Mouse (Mus musculus) heart, embryonic 11.5 days (tissue): ENCODE data around the gene Ammecr1. TPM values are rescaled to one million over a fixed set of nuclear protein-coding genes. Genes with fewer than 3 reads are reported as not detected.

Experiments used
- ATAC-seq: fragments of 200-750 bp; cut with Nextera tagmentation; replicated peaks from 2 replicates; pipeline ENCODE4 v1.8.0; 2017; ENCODE audit warnings: moderate library complexity; ENCODE audit not compliant: insufficient number of reproducible peaks, low FRiP score, low TSS enrichment
- H3K27ac ChIP-seq: fragments of 300-500 bp; sonication (generic); 2 replicates; pipeline ENCODE4 v1.5.1; 2014; ENCODE audit warnings: mild to moderate bottlenecking, low read depth, low read length
- H3K27me3 ChIP-seq: fragments of 300-500 bp; sonication (generic); 2 replicates; pipeline ENCODE4 v1.6.1; 2014; ENCODE audit warnings: mild to moderate bottlenecking, low read length, mixed read lengths; ENCODE audit not compliant: control insufficient read depth, insufficient read depth
- H3K36me3 ChIP-seq: fragments of 300-500 bp; sonication (generic); 2 replicates; pipeline ENCODE4 v1.6.1; 2014; ENCODE audit warnings: mild to moderate bottlenecking, low read length, moderate library complexity, mixed read lengths; ENCODE audit not compliant: control insufficient read depth, insufficient read depth
- H3K4me1 ChIP-seq: fragments of 300-500 bp; sonication (generic); 2 replicates; pipeline ENCODE4 v1.6.1; 2014; ENCODE audit warnings: low read length; ENCODE audit not compliant: control insufficient read depth, insufficient read depth
- H3K4me2 ChIP-seq: fragments of 300-500 bp; sonication (generic); 2 replicates; pipeline ENCODE4 v1.6.1; 2014; ENCODE audit warnings: mild to moderate bottlenecking, moderate library complexity
- H3K4me3 ChIP-seq: fragments of 300-500 bp; sonication (generic); 2 replicates; pipeline ENCODE4 v1.5.1; 2014; ENCODE audit warnings: low read depth, low read length
- H3K9ac ChIP-seq: fragments of 300-500 bp; sonication (generic); 2 replicates; pipeline ENCODE4 v1.6.1; 2014; ENCODE audit warnings: mild to moderate bottlenecking, low read depth, low read length, moderate library complexity
- H3K9me3 ChIP-seq: fragments of 300-500 bp; sonication (generic); replicated peaks from 2 replicates; pipeline ENCODE4 v1.6.1; 2016; ENCODE audit warnings: low read length; ENCODE audit not compliant: control insufficient read depth
- WGBS: fragments of 180-500 bp; shearing (Covaris S2); extraction: QIAGEN DNeasy Blood & Tissue Kit; methylation state at CpG from one replicate; pipeline ENCODE4 v1.1.7; 2014; ENCODE audit not compliant: insufficient replicate concordance; 5-methylcytosine and 5-hydroxymethylcytosine counted together
- polyA plus RNA-seq: library from polyadenylated mRNA; unstranded; fragments of >200 nt; fragmentation: Nextera tagmentation; extraction: Ambion mirVana; gene quantifications from 2 replicates; pipeline ENCODE4 v1.2.1, GENCODE M21; 2014

Ammecr1 gene
- 19.8 and 22.2 TPM in 2 replicates for polyA plus RNA-seq

DNA sequence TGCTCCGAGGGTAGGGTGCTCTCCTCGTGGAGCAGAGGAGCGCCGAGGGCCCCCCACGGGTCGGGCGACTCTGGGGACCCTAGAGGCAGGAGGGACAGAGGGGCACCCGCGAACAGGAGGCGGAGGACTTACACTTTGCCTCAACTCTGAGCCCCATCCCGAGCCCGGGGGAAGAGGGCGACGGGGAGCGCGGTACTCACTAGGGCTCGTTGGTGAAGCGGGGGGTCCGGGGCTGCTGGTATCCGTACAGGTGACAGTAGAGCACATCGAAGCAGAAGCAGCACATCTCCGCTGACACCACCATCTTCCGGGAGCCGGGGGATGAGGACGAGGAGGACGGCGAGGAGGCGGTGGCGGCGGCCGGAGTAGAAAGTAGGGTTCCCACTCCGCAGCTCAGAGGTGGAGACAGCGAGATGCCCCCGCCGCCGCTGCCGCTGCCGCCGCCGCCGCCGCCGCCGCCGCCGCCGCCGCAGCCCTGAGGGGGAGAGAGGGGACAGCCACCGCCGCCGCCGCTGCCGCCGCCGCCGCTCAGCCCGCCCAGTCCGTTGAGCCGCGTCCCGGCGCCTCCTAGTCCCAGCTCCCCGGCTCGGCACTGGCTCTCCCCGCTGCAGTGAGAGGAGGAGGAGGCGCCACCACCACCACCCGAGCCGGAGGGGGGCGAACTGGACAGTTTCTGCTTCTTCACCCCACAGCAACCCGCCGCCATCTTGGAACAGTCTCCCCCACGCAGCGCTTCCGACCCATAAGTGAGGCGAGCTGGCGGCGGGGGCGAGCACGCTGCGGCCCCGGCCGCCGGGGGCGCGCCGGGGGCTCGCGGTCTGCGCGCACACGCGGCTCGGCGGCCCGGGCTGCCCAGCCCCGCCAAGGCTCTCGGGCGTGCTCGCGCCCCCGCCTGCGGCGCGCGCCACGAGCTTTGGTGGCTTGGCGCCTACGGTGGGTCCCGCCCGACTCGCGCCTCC, at the start of gene Ammecr1:
Gene Ammecr1 (minus strand): TSS at position 721 of the 959 bp plus-strand sequence.
- ATAC-seq: peak; percentile 89
- Histone ChIP-seq H3K4me3 (peak within 1 kb of the TSS; percentile 72), H3K27ac (peak within 1 kb of the TSS; percentile 90), H3K9me3 (no peaks in the 10 kb centered on the region), H3K27me3 (peaks cover 3% of the 10 kb centered on the region; the same call in 1 of the 2 replicates), H3K9ac (peak within 1 kb of the TSS; percentile 85), H3K4me2 (peak within 1 kb of the TSS; percentile 65), H3K4me1 (no peaks in the 10 kb centered on the region; the same call in 1 of the 2 replicates), H3K36me3 (no peaks in the 10 kb centered on the region)
- WGBS: 14% methylated on average over 59 of the region's 112 CpGs

DNA sequence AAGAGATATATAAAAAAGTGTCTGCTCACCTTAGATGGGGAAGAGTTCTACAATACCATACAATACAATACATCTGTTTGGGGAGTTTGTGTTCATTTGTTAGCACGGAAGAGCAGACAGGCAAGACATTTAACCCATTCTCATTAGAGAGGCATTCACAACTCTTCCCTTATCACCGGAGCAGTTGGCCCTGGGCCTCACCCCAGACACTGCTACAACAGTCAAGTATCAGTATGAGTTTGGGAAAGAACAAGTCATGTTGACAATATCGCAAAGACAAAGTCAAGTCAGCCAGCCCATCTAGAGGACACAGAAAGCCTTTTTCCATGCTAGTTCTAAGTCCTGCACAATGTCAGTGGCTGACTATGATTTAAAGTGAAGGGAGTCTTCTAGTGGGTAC, 47.6 kb upstream of the Ammecr1 start:
- no peak overlapping the region for H3K9ac ChIP-seq
- H3K36me3 ChIP-seq: no peaks in the 10 kb centered on the region
- H3K4me1 ChIP-seq: no peaks in the 10 kb centered on the region
- no peaks in the 10 kb centered on the region for H3K27me3 ChIP-seq
- no peak overlapping the region for H3K4me2 ChIP-seq
- WGBS: 61% methylated on average over 3 of the region's 3 CpGs
- ATAC-seq: no peak
- no peaks in the 10 kb centered on the region for H3K9me3 ChIP-seq
- no peak overlapping the region for H3K27ac ChIP-seq
- H3K4me3 ChIP-seq: no peak overlapping the region

DNA sequence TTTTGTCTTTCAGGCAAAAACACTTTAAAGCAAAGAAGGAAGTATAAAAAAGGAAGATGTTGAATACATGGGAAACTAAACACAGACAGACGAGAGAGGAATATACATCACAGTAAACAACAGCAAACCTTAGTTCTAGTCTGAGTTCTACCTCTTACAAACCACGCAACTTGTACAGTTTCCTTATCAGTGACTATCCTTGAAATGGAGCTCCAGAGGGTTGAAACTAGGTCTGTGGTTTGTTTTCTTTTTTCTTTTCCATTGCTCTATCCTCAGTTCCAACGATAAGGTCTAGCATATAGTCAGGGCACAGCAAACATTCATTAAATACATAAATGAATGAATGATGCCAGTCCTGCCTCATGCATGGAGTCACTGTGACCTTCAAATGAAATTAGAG, 45.8 kb upstream of the Ammecr1 start:
- Histone ChIP-seq H3K4me1 (no peaks in the 10 kb centered on the region), H3K9ac (no peak overlapping the region), H3K27me3 (no peaks in the 10 kb centered on the region), H3K9me3 (no peaks in the 10 kb centered on the region), H3K4me2 (no peak overlapping the region), H3K27ac (no peak overlapping the region), H3K36me3 (no peaks in the 10 kb centered on the region), H3K4me3 (no peak overlapping the region)
- WGBS: 64% methylated on average over 3 of the region's 3 CpGs
- no peak for ATAC-seq

DNA sequence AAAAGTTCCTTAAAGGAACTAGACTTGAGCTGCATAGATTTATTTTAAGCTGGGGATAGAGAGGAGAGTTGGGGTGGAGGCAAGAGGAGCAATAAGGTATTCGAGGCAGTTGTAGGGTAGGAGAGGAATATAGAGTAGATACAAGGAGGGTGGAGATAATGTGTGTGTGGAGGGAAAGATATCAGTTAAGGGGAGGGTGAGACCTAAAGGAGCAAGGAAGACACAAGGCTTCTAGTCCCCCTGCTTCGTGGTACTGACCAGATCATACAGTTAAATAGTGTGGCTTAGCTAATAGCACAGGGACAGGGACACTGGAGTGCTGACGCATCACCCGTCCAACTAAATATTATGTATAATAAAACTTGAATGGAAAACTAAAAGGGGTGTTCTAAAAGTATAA, 45.3 kb upstream of the Ammecr1 start:
- Histone ChIP-seq H3K4me2 (no peak overlapping the region), H3K9me3 (no peaks in the 10 kb centered on the region), H3K27ac (no peak overlapping the region), H3K27me3 (no peaks in the 10 kb centered on the region), H3K4me1 (no peaks in the 10 kb centered on the region), H3K4me3 (no peak overlapping the region), H3K36me3 (no peaks in the 10 kb centered on the region), H3K9ac (no peak overlapping the region)
- WGBS: 65% methylated on average over 4 of the region's 4 CpGs
- no peak for ATAC-seq

DNA sequence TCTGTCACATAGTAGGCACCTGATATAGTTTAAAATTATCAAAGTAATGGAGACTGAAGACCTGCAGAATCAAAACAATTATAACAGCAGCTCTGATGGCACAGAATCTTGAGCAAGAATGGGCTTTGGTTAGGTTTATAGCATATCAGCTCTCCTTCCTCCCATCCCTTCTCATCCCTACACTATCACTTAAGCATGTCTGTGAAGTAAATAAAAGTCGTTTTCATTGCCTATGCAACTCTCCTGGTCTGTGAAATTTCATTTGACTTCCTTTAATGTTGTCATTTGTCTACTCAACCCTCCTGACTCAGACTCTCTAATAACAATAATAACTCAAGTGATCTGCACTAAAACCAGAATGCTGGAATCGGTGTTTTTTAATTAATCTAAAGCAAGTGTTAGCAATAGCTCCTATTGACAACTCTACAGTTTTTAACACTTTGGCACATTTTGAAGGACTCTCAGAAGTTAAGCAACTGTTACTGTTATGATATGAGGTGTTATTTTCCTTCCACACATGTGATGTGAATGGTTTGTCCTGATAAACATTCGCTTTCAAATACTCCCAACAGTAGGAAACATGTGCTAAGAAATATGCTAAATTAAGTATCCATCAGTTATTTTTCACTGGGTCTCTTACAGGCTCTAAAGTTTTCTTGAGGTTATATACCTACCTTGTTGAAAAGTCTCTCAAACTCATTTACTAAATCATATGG, 37.8 kb upstream of the Ammecr1 start:
- WGBS: 74% methylated on average over 3 of the region's 3 CpGs
- Histone ChIP-seq H3K27ac (no peak overlapping the region), H3K4me3 (no peak overlapping the region), H3K9ac (no peak overlapping the region), H3K9me3 (no peaks in the 10 kb centered on the region), H3K4me1 (no peaks in the 10 kb centered on the region), H3K4me2 (no peak overlapping the region), H3K36me3 (no peaks in the 10 kb centered on the region), H3K27me3 (no peaks in the 10 kb centered on the region)
- ATAC-seq: no peak

DNA sequence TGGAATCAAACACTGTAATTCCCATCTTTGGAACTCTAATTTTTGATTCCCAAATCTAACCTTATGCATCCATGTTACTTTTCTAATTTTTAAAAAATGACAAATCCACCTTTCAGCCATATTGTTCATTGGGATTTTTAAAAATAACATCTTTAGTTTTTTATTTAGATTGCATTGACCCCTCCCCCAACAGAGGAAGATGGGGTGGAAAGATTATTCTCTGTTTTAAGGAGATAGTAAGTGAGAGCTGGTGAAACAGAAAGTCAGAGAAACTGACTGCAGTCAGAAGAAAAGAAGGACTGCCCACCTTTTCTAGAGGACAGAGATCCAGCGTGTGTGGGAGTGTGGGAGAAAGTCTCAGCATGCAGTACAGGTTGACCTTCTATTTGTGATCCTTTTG, 30.7 kb upstream of the Ammecr1 start:
- Histone ChIP-seq H3K4me2 (no peak overlapping the region), H3K4me3 (no peak overlapping the region), H3K4me1 (no peaks in the 10 kb centered on the region), H3K27ac (no peak overlapping the region), H3K36me3 (no peaks in the 10 kb centered on the region), H3K9ac (no peak overlapping the region), H3K9me3 (no peaks in the 10 kb centered on the region), H3K27me3 (no peaks in the 10 kb centered on the region)
- no peak for ATAC-seq
- 72% methylated on average over 1 of the region's 1 CpGs for WGBS

DNA sequence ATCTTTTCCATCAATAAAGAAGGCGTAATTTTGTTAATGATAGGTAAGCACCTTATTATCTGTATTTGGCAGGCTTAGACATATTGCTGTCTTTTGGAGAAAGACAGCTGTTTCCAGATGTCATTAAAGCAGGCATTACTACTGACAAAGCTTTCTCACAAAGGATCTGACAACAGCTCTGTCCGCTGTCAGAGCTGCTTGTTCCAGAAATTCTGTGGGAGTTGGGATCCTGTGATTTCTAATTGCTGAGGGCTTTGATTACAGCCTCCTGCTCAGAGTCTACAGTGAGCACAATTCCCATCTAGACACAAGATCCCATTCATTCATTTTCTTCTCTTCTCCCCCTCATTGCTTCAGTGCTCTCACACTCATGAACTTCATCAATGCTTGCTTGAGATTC, 28.0 kb upstream of the Ammecr1 start:
- Histone ChIP-seq H3K27ac (no peak overlapping the region), H3K4me3 (no peak overlapping the region), H3K36me3 (no peaks in the 10 kb centered on the region), H3K9ac (no peak overlapping the region), H3K4me2 (no peak overlapping the region), H3K9me3 (no peaks in the 10 kb centered on the region), H3K4me1 (no peaks in the 10 kb centered on the region), H3K27me3 (no peaks in the 10 kb centered on the region)
- 54% methylated on average over 2 of the region's 2 CpGs for WGBS
- ATAC-seq: no peak

DNA sequence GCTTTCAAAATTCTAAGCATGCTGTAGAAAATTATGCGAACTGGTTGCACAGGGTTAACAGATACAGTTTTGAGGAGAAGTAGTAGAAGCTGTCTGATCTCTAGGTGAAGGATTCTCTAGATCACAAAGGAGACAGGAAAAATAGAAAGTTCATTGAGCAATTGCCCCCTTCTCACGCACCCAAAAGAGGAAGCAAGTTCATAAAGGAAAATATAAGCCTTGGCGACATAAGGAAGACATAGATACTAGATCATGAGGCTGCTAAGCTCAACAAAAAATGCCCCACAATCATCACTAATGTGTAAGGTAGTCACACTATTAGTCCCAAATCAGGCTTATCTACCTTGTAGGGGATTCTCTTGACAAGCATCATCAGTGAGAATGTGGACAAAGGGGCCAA, 17.6 kb upstream of the Ammecr1 start:
- Histone ChIP-seq H3K4me3 (no peak overlapping the region), H3K9ac (no peak overlapping the region), H3K4me1 (no peaks in the 10 kb centered on the region), H3K27me3 (no peaks in the 10 kb centered on the region; the same call in 1 of the 2 replicates), H3K9me3 (no peaks in the 10 kb centered on the region), H3K27ac (no peak overlapping the region), H3K4me2 (no peak overlapping the region), H3K36me3 (no peaks in the 10 kb centered on the region)
- WGBS: 81% methylated on average over 3 of the region's 3 CpGs
- ATAC-seq: no peak
